8 mouse cellular contexts compared by ENCODE assay signal in genomic region chr1:162184003-162184748, GRCm38 (mm10).
DNase-seq lines count a peak whose midpoint lies in the region; ATAC-seq and TF ChIP-seq lines count a peak whose summit lies in the region.

No protein-coding gene starts in this region.

- H3K4me3 ChIP-seq in lung, postnatal 0 days (ENCODE audit: low read depth, low read length) = no peak overlapping the region
- H3K4me3 ChIP-seq in embryonic facial prominence, embryonic 13.5 days = no peak overlapping the region
- no peak overlapping the region for H3K4me3 ChIP-seq in heart, embryonic 14.5 days (ENCODE audit: control insufficient read depth in 1 of 2, insufficient read depth in 1 of 2, low read depth in 1 of 2, low read length in 2 of 2)
- no peak overlapping the region for H3K4me3 ChIP-seq in kidney, postnatal 0 days (replicated peaks; ENCODE audit: low read depth, low read length)
- no peak overlapping the region for H3K4me3 ChIP-seq in neural tube, embryonic 15.5 days (replicated peaks)

- H3K4me2 ChIP-seq in lung, postnatal 0 days (replicated peaks; ENCODE audit: low read depth, low read length) = no peak overlapping the region
- peak overlapping the region; percentile 12 for H3K4me2 ChIP-seq in embryonic facial prominence, embryonic 13.5 days
- peak overlapping the region; percentile 11; the same call in 1 of the 2 replicates for H3K4me2 ChIP-seq in heart, embryonic 14.5 days (ENCODE audit: low read length)
- no peak overlapping the region for H3K4me2 ChIP-seq in kidney, postnatal 0 days (ENCODE audit: low read length)
- H3K4me2 ChIP-seq in neural tube, embryonic 15.5 days = no peak overlapping the region

- H3K4me1 ChIP-seq in lung, postnatal 0 days (ENCODE audit: insufficient read depth, low read depth, low read length) = 0 out of 2 replicates have a peak, but pooled peaks cover 3% of the 10 kb centered on the region
- peaks cover 85% of the 10 kb centered on the region for H3K4me1 ChIP-seq in embryonic facial prominence, embryonic 13.5 days
- peaks cover 19 to 37% of the 10 kb centered on the region in 2 experiments for H3K4me1 ChIP-seq in heart, embryonic 14.5 days (ENCODE audit: control insufficient read depth in 2 of 2, insufficient read depth in 2 of 2, low read length in 2 of 2)
- peaks cover 20% of the 10 kb centered on the region for H3K4me1 ChIP-seq in kidney, postnatal 0 days (replicated peaks; ENCODE audit: insufficient read depth, low read length)
- H3K4me1 ChIP-seq in neural tube, embryonic 15.5 days = peaks cover 41% of the 10 kb centered on the region

- TF ChIP-seq EP300 in lung, postnatal 0 days (IDR thresholded peaks at IDR 0.05) = no peak

- H3K9ac ChIP-seq in lung, postnatal 0 days (replicated peaks; ENCODE audit: low read depth) = no peak overlapping the region
- H3K9ac ChIP-seq in embryonic facial prominence, embryonic 13.5 days = peak overlapping the region; percentile 23; the same call in 1 of the 2 replicates
- 0 out of 2 replicates have a peak overlapping the region, but pooled peaks have one; percentile 5 for H3K9ac ChIP-seq in heart, embryonic 14.5 days (ENCODE audit: low read length)
- no peak overlapping the region for H3K9ac ChIP-seq in kidney, postnatal 0 days (ENCODE audit: low read depth, low read length)
- no peak overlapping the region for H3K9ac ChIP-seq in neural tube, embryonic 15.5 days (replicated peaks)

- DNase-seq in lung, postnatal 0 days (ENCODE audit: low spot score) = no peak
- DNase-seq in lung, adult 18-20 months = no peak
- peak; percentile 67 for DNase-seq in kidney, postnatal 0 days (ENCODE audit: low spot score)
- no peak for DNase-seq in layer of hippocampus, adult 11-12 months (ENCODE audit: low spot score)
- no peak for DNase-seq in ovary, postnatal 36 days (ENCODE audit: low spot score)

- TF ChIP-seq CTCF in lung, postnatal 0 days (IDR thresholded peaks at IDR 0.05) = no peak
- no peak for TF ChIP-seq CTCF in kidney, postnatal 0 days (IDR thresholded peaks at IDR 0.05; ENCODE audit: low read depth)

- H3K36me3 ChIP-seq in lung, postnatal 0 days (ENCODE audit: insufficient read depth, low read length) = no peaks in the 10 kb centered on the region
- H3K36me3 ChIP-seq in embryonic facial prominence, embryonic 13.5 days = no peaks in the 10 kb centered on the region
- H3K36me3 ChIP-seq in heart, embryonic 14.5 days (ENCODE audit: control insufficient read depth, insufficient read depth, low read length) = no peaks in the 10 kb centered on the region
- H3K36me3 ChIP-seq in kidney, postnatal 0 days (ENCODE audit: insufficient read depth, low read length) = no peaks in the 10 kb centered on the region
- H3K36me3 ChIP-seq in neural tube, embryonic 15.5 days = no peaks in the 10 kb centered on the region

- 45% methylated on average over 14 of the region's 14 CpGs for WGBS in lung, postnatal 0 days
- whole genome bisulfite sequencing in embryonic facial prominence, embryonic 13.5 days = 24% methylated on average over 14 of the region's 14 CpGs
- 27% methylated on average over 14 of the region's 14 CpGs for WGBS in heart, embryonic 14.5 days
- 29% methylated on average over 14 of the region's 14 CpGs for WGBS in kidney, postnatal 0 days
- WGBS in neural tube, embryonic 15.5 days = 44% methylated on average over 14 of the region's 14 CpGs

- no peaks in the 10 kb centered on the region for H3K27me3 ChIP-seq in lung, postnatal 0 days (replicated peaks; ENCODE audit: insufficient read depth, low read length)
- no peaks in the 10 kb centered on the region for H3K27me3 ChIP-seq in embryonic facial prominence, embryonic 13.5 days
- H3K27me3 ChIP-seq in heart, embryonic 14.5 days (ENCODE audit: control insufficient read depth, insufficient read depth, low read length) = no peaks in the 10 kb centered on the region
- H3K27me3 ChIP-seq in kidney, postnatal 0 days (ENCODE audit: insufficient read depth, low read length) = no peaks in the 10 kb centered on the region
- no peaks in the 10 kb centered on the region for H3K27me3 ChIP-seq in neural tube, embryonic 15.5 days (replicated peaks)

- 0 out of 2 replicates have a peak overlapping the region, but pooled peaks have one; percentile 5 for H3K27ac ChIP-seq in lung, postnatal 0 days (ENCODE audit: low read length)
- peak overlapping the region; percentile 90 for H3K27ac ChIP-seq in embryonic facial prominence, embryonic 13.5 days
- H3K27ac ChIP-seq in heart, embryonic 14.5 days (replicated peaks in 1 of 2; ENCODE audit: control insufficient read depth in 1 of 2, insufficient read depth in 1 of 2, low read depth in 2 of 2, low read length in 2 of 2) = peak overlapping the region; percentile 60 to 85
- H3K27ac ChIP-seq in kidney, postnatal 0 days = peak overlapping the region; percentile 58; the same call in 1 of the 2 replicates
- peak overlapping the region; percentile 48 for H3K27ac ChIP-seq in neural tube, embryonic 15.5 days (replicated peaks)

- no peak for ATAC-seq in lung, postnatal 0 days
- ATAC-seq in embryonic facial prominence, embryonic 13.5 days (ENCODE audit: insufficient number of reproducible peaks, insufficient read depth, low FRiP score, low TSS enrichment, low read depth) = no peak
- peak; percentile 48; the same call in 1 of the 2 replicates for ATAC-seq in heart, embryonic 14.5 days (ENCODE audit: insufficient number of reproducible peaks, insufficient read depth, low FRiP score, low read depth)
- peak; percentile 33 for ATAC-seq in kidney, postnatal 0 days (replicated peaks; ENCODE audit: low FRiP score, low read depth)
- no peak for ATAC-seq in neural tube, embryonic 15.5 days (ENCODE audit: low FRiP score)

- H3K9me3 ChIP-seq in lung, postnatal 0 days (ENCODE audit: low read length) = no peaks in the 10 kb centered on the region
- H3K9me3 ChIP-seq in embryonic facial prominence, embryonic 13.5 days = no peaks in the 10 kb centered on the region
- no peaks in the 10 kb centered on the region for H3K9me3 ChIP-seq in heart, embryonic 14.5 days (ENCODE audit: control insufficient read depth, low read length)
- no peaks in the 10 kb centered on the region for H3K9me3 ChIP-seq in kidney, postnatal 0 days (replicated peaks; ENCODE audit: low read length)
- no peaks in the 10 kb centered on the region for H3K9me3 ChIP-seq in neural tube, embryonic 15.5 days (replicated peaks)

Comparison
In these comparisons a context has a peak if more than half of its experiments do, and no peak if none do; other contexts are left out.
1. ATAC-seq: peak in heart, embryonic 14.5 days (single experiment) and kidney, postnatal 0 days (single experiment); none in lung, postnatal 0 days (single experiment), embryonic facial prominence, embryonic 13.5 days (single experiment) and neural tube, embryonic 15.5 days (single experiment).
2. H3K27ac ChIP-seq: peak in every context shown above with its lines; median percentile 90 in embryonic facial prominence, embryonic 13.5 days; 72 in heart, embryonic 14.5 days; 58 in kidney, postnatal 0 days; 48 in neural tube, embryonic 15.5 days; 5 in lung, postnatal 0 days.
3. H3K4me2 ChIP-seq: peak in embryonic facial prominence, embryonic 13.5 days (single experiment) and heart, embryonic 14.5 days (single experiment); none in lung, postnatal 0 days (single experiment), kidney, postnatal 0 days (single experiment) and neural tube, embryonic 15.5 days (single experiment).
4. H3K9ac ChIP-seq: peak in embryonic facial prominence, embryonic 13.5 days (single experiment) and heart, embryonic 14.5 days (single experiment); none in lung, postnatal 0 days (single experiment), kidney, postnatal 0 days (single experiment) and neural tube, embryonic 15.5 days (single experiment).